27 mouse cellular contexts compared by ENCODE assay signal in genomic region chr19:4507746-4508145, GRCm38 (mm10). TPM values are rescaled to one million over a fixed set of nuclear protein-coding genes. Genes with fewer than 3 reads are reported as not detected.
DNase-seq lines count a peak whose midpoint lies in the region; ATAC-seq and TF ChIP-seq lines count a peak whose summit lies in the region.
"Had no signal": no experiment of that assay in that cellular context is flagged by ENCODE, and none has a peak within 500 bp of the region (broad histone marks: within the 10 kb centered on the region; RNA-seq: fewer than 3 reads in every experiment).

No protein-coding gene starts in this region.

- no peaks in the 10 kb centered on the region; the same call in 1 of the 2 replicates for H3K27me3 ChIP-seq in liver, embryonic 16.5 days (ENCODE audit: control insufficient read depth, insufficient read depth, low read depth, low read length)
- H3K27me3 ChIP-seq in liver, embryonic 12.5 days (replicated peaks), result peaks cover 18% of the 10 kb centered on the region
- H3K27me3 ChIP-seq in stomach, postnatal 0 days (ENCODE audit: control insufficient read depth, insufficient read depth, low read length), result no peaks in the 10 kb centered on the region
- H3K27me3 ChIP-seq: embryonic facial prominence, embryonic 13.5 days; lung, embryonic 15.5 days had no signal

- H3K4me1 ChIP-seq in liver, embryonic 16.5 days (ENCODE audit: control insufficient read depth, low read depth, low read length), result peaks cover 16% of the 10 kb centered on the region
- peaks cover 33% of the 10 kb centered on the region for H3K4me1 ChIP-seq in liver, embryonic 12.5 days
- no peaks in the 10 kb centered on the region for H3K4me1 ChIP-seq in stomach, postnatal 0 days (replicated peaks; ENCODE audit: control insufficient read depth, insufficient read depth)

- no peak for TF ChIP-seq EP300 in stomach, postnatal 0 days (optimal IDR thresholded peaks at IDR 0.05)

- no peak overlapping the region for H3K4me2 ChIP-seq in liver, embryonic 16.5 days (ENCODE audit: low read depth, low read length)
- H3K4me2 ChIP-seq in liver, embryonic 12.5 days, result no peak overlapping the region
- no peak overlapping the region for H3K4me2 ChIP-seq in stomach, postnatal 0 days (replicated peaks; ENCODE audit: low read depth)
- H3K4me2 ChIP-seq: embryonic facial prominence, embryonic 13.5 days; forebrain, embryonic 12.5 days; heart, embryonic 12.5 days; limb, embryonic 15.5 days; lung, embryonic 15.5 days; midbrain, embryonic 13.5 days had no signal

- DNase-seq in cerebellum, adult 9-10 months, result peak; percentile 38
- DNase-seq in cerebellum, adult 18-20 months, result no peak
- peak; percentile 49 for DNase-seq in lung, postnatal 25 days (ENCODE audit: low spot score)
- peak; percentile 35 for DNase-seq in stomach, postnatal 0 days (ENCODE audit: low spot score)
- DNase-seq in right cerebral cortex, postnatal 36 days (ENCODE audit: low spot score in 2 of 2), result no peak
- DNase-seq: adrenal gland, postnatal 36 days; heart, postnatal 10 days; kidney, adult 2 months; layer of hippocampus, adult 9-11 months; left cerebral cortex, postnatal 4 days; spleen, adult 18-20 months; thymus, adult 18-20 months; thymus, postnatal 36 days had no signal

- no peak for TF ChIP-seq CTCF in stomach, postnatal 0 days (IDR thresholded peaks at IDR 0.05; ENCODE audit: low read depth)

- no peaks in the 10 kb centered on the region for H3K36me3 ChIP-seq in liver, embryonic 16.5 days (ENCODE audit: control insufficient read depth, insufficient read depth)
- H3K36me3 ChIP-seq in liver, embryonic 12.5 days, result no peaks in the 10 kb centered on the region
- no peaks in the 10 kb centered on the region for H3K36me3 ChIP-seq in stomach, postnatal 0 days (ENCODE audit: control insufficient read depth, insufficient read depth, low read length)
- H3K36me3 ChIP-seq: embryonic facial prominence, embryonic 13.5 days; forebrain, embryonic 12.5 days; heart, embryonic 12.5 days; limb, embryonic 15.5 days; lung, embryonic 15.5 days; midbrain, embryonic 13.5 days had no signal

- H3K9me3 ChIP-seq in liver, embryonic 16.5 days (replicated peaks; ENCODE audit: control insufficient read depth, low read length), result no peaks in the 10 kb centered on the region
- H3K9me3 ChIP-seq in liver, embryonic 12.5 days (replicated peaks), result no peaks in the 10 kb centered on the region
- H3K9me3 ChIP-seq in stomach, postnatal 0 days (ENCODE audit: control insufficient read depth, low read length), result no peaks in the 10 kb centered on the region
- H3K9me3 ChIP-seq: embryonic facial prominence, embryonic 13.5 days; forebrain, embryonic 12.5 days; heart, embryonic 12.5 days; limb, embryonic 15.5 days; lung, embryonic 15.5 days; megakaryocyte, embryonic 14.5 days; midbrain, embryonic 13.5 days had no signal

- peak overlapping the region; percentile 51 for H3K27ac ChIP-seq in liver, embryonic 16.5 days (ENCODE audit: low read length)
- H3K27ac ChIP-seq in liver, embryonic 12.5 days, result no peak overlapping the region
- peak overlapping the region; percentile 95 for H3K27ac ChIP-seq in stomach, postnatal 0 days (replicated peaks)
- H3K27ac ChIP-seq: embryonic facial prominence, embryonic 13.5 days; forebrain, embryonic 12.5 days; kidney, postnatal 0 days; left cerebral cortex, adult 2 months; limb, embryonic 15.5 days; lung, embryonic 15.5 days; midbrain, embryonic 13.5 days had no signal

- ATAC-seq in liver, embryonic 16.5 days (ENCODE audit: low read depth), result no peak
- ATAC-seq in liver, embryonic 12.5 days, result no peak
- ATAC-seq in stomach, postnatal 0 days (ENCODE audit: low FRiP score, low TSS enrichment), result no peak
- ATAC-seq: midbrain, embryonic 13.5 days had no signal

- no peak overlapping the region for H3K9ac ChIP-seq in liver, embryonic 16.5 days (ENCODE audit: low read depth, low read length)
- no peak overlapping the region for H3K9ac ChIP-seq in liver, embryonic 12.5 days
- H3K9ac ChIP-seq in stomach, postnatal 0 days (ENCODE audit: low read length), result 0 out of 2 replicates have a peak overlapping the region, but pooled peaks have one; percentile 18
- H3K9ac ChIP-seq: embryonic facial prominence, embryonic 13.5 days; forebrain, embryonic 12.5 days; heart, embryonic 12.5 days; limb, embryonic 15.5 days; lung, embryonic 15.5 days; midbrain, embryonic 13.5 days had no signal

- H3K4me3 ChIP-seq in liver, embryonic 16.5 days (ENCODE audit: low read depth, low read length), result no peak overlapping the region
- no peak overlapping the region for H3K4me3 ChIP-seq in liver, embryonic 12.5 days
- no peak overlapping the region for H3K4me3 ChIP-seq in stomach, postnatal 0 days (ENCODE audit: low read depth, low read length)
- H3K4me3 ChIP-seq: embryonic facial prominence, embryonic 13.5 days; erythroblast, embryonic 14.5 days; forebrain, embryonic 12.5 days; heart, embryonic 12.5 days; left cerebral cortex, adult 2 months; limb, embryonic 15.5 days; lung, embryonic 15.5 days; megakaryocyte, embryonic 14.5 days; midbrain, embryonic 13.5 days had no signal

- 54% methylated on average over 3 of the region's 3 CpGs for WGBS in liver, embryonic 16.5 days (ENCODE audit: insufficient replicate concordance)
- WGBS in liver, embryonic 12.5 days (ENCODE audit: insufficient replicate concordance), result 58% methylated on average over 3 of the region's 3 CpGs
- WGBS in stomach, postnatal 0 days, result 46% methylated on average over 3 of the region's 3 CpGs

RNA-seq across cellular contexts. Expression of gene Pcx, which starts 2.5 kb away (rescaled TPM):
- polyA plus RNA-seq in liver, embryonic 16.5 days (2015; fragmentation: Nextera tagmentation; extraction: Ambion mirVana), result 88.7 and 118 TPM in 2 replicates
- polyA plus RNA-seq in liver, embryonic 12.5 days (2016; fragmentation: Nextera tagmentation; extraction: Ambion mirVana), result 34.3 and 34.8 TPM in 2 replicates
- polyA plus RNA-seq in stomach, postnatal 0 days (2015; fragmentation: Nextera tagmentation; extraction: Ambion mirVana), result 28.9 and 33.9 TPM in 2 replicates

RNA-seq across cellular contexts. Expression of gene 2010003K11Rik, which starts 9.4 kb away (rescaled TPM):
- 0.18 and 0.45 TPM in 2 replicates for polyA plus RNA-seq in liver, embryonic 16.5 days (2015; fragmentation: Nextera tagmentation; extraction: Ambion mirVana)
- polyA plus RNA-seq in liver, embryonic 12.5 days (2016; fragmentation: Nextera tagmentation; extraction: Ambion mirVana), result not detected in 2 replicates
- polyA plus RNA-seq in stomach, postnatal 0 days (2015; fragmentation: Nextera tagmentation; extraction: Ambion mirVana), result 0.74 and 1.5 TPM in 2 replicates
- polyA plus RNA-seq: embryonic facial prominence, embryonic 13.5 days; erythroblast, embryonic 14.5 days; forebrain, embryonic 12.5 days; heart, embryonic 12.5 days; hindbrain, embryonic 11.5 days; limb, embryonic 15.5 days; lung, embryonic 15.5 days; midbrain, embryonic 13.5 days; neural tube, embryonic 11.5 days had no signal

RNA-seq across cellular contexts. Expression of gene Syt12, which starts 30.5 kb away (rescaled TPM):
- 0.20 and 0.32 TPM in 2 replicates for polyA plus RNA-seq in liver, embryonic 16.5 days (2015; fragmentation: Nextera tagmentation; extraction: Ambion mirVana)
- 0.35 and 0.42 TPM in 2 replicates for polyA plus RNA-seq in liver, embryonic 12.5 days (2016; fragmentation: Nextera tagmentation; extraction: Ambion mirVana)
- 1.9 and 2.5 TPM in 2 replicates for polyA plus RNA-seq in stomach, postnatal 0 days (2015; fragmentation: Nextera tagmentation; extraction: Ambion mirVana)
- polyA plus RNA-seq: erythroblast, embryonic 14.5 days had no signal

Comparison
In these comparisons a context has a peak if more than half of its experiments do, and no peak if none do; other contexts are left out.
1. DNase-seq: peak in cerebellum, adult 9-10 months (single experiment), lung, postnatal 25 days (single experiment) and stomach, postnatal 0 days (single experiment); none in cerebellum, adult 18-20 months (0 of 2) and right cerebral cortex, postnatal 36 days (0 of 2).